Mouse (Mus musculus) frontal cortex, postnatal 36 days (tissue): Measurements from ENCODE around the gene March5.

ENCODE experiments used
- DNase-seq, 2 experiments: peaks; one replicate each; pipeline ENCODE4 v3.0.0; 2022; ENCODE audit warnings: low spot score in 2 of 2

Gene March5

GRCm38 (mm10) chr19:37263566-37263942, 56.2 kb downstream of the March5 start:
- no peak for DNase-seq

- DNase-seq: no peak
Measured at GRCm38 (mm10) chr19:37263943-37264897, 56.9 kb downstream of the March5 start.

- DNase-seq: peak; percentile 90 to 95
Measured at GRCm38 (mm10) chr19:37265333-37266103, 58.2 kb downstream of the March5 start.

- no peak for DNase-seq
Measured at GRCm38 (mm10) chr19:37269106-37269505, 61.8 kb downstream of the March5 start.
